Mouse (Mus musculus) myocyte (in vitro differentiated cells): Measurements from ENCODE around the gene Tfap4.

Experiments
- POLR2A ChIP-seq: IDR thresholded peaks from one replicate; pipeline ENCODE4 v1.6.1; 2011; ENCODE audit warnings: low read depth, mild to moderate bottlenecking, control low read depth, moderate library complexity; ENCODE audit not compliant: insufficient read length
- POLR2AphosphoS2 ChIP-seq: IDR thresholded peaks from one replicate; pipeline ENCODE4 v1.6.1; 2011; ENCODE audit warnings: low read depth, control low read depth; ENCODE audit not compliant: insufficient read length
- USF1 ChIP-seq: IDR thresholded peaks from one replicate; pipeline ENCODE4 v1.6.1; 2011; ENCODE audit warnings: low read depth, mild to moderate bottlenecking, control low read depth, moderate library complexity

DNA sequence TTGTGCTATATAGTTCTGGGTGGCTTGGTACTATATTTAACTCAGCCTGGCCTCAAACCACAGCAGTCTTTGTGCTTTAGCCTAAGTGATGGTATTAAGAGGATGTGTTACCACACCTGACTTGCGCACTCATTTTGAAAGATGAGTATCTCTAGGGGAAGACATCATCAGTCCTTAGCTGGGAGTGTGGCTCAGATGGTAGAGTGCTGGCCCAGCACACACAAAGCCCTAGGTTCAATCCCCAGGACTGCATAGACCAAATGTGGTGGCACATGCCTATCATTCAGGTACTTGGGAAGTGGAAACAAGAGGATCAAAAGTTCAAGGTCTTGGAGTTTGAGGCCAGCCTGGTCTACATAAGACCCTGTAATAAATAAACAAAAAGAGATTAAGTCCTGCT is 56.2 kb downstream of the Tfap4 start:
- TF ChIP-seq POLR2A (no peak), POLR2AphosphoS2 (no peak), USF1 (no peak)
